Mouse (Mus musculus): ENCODE data around the gene Thbs2.
A peak's percentile ranks its signal among the peaks of the same experiment; 100 is the strongest.

Gene Thbs2

GRCm38 (mm10) chr17:14693994-14694374 is at the start of gene Thbs2:
Thbs2 (minus strand) TSS chr17:14694235.
- DNase-seq (ENCODE audit: low read depth, low spot score) = peak; percentile 36

GRCm38 (mm10) chr17:14735493-14736004 is 41.5 kb upstream of the Thbs2 start:
- DNase-seq (ENCODE audit: low read depth, low spot score) = no peak

GRCm38 (mm10) chr17:14734380-14734779 is 40.3 kb upstream of the Thbs2 start:
- DNase-seq (ENCODE audit: low read depth, low spot score) = no peak

- DNase-seq (ENCODE audit: low read depth, low spot score) = no peak
Measured at GRCm38 (mm10) chr17:14733941-14734340, 39.9 kb upstream of the Thbs2 start.

DNA sequence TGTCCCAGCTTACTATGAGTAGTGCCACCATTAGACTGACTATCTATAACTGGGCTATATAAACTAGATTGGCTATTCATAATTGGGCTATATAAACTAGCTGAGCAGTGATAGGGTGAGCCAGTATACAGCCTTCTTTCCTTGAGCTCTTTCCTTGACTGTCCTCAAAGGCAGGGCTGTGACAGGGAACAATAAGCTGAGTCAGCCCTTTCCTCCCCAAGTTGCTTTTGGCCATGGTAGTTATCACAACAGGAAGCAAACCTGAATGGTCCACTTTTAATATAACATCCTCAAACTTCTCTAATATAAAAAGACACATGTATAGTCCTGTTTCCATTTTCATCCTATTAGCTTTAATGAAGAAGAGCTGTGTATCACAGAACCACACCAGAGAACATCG is 39.0 kb upstream of the Thbs2 start:
- DNase-seq (ENCODE audit: low read depth, low spot score) = no peak

DNA sequence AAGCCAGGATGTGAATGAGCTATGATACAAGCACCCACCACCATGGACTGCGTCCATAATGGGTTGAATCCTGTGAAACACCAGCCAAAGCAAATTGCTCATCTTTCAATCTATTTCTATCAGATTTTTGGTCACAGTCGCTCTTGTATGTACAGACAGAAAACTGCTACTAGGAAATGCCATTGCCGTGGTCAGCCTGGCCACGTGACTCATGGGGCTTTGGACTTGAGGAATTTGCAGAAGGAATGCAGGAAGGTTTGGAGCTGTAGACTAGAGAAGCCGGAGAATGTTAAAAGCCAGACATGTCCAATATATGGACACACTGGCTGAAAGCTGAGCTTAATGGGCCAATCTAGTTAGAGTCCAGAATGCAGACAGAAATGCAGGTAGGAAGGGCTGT is 36.6 kb upstream of the Thbs2 start:
- no peak for DNase-seq (ENCODE audit: low read depth, low spot score)

GRCm38 (mm10) chr17:14727481-14727880 is 33.4 kb upstream of the Thbs2 start:
- no peak for DNase-seq (ENCODE audit: low read depth, low spot score)

DNA sequence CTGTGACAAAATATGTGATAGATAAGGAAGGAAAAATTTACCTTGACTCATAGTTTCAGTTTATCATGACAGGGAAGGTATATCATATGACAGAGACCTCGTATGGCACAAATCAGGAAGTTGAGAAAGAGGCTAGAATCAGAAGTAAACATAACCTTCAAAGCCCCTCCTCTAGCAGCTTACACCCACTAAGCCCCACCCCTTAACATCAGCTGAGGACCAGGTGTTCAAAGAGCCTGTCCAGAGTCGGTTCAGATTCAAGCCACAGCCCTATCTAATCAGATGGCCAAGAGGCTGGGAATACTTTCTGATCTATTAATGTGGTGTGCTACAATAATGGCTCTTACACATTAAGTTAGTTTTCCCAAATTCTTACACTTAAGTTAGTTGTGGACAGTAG is 30.8 kb upstream of the Thbs2 start:
- DNase-seq (ENCODE audit: low read depth, low spot score) = no peak

DNA sequence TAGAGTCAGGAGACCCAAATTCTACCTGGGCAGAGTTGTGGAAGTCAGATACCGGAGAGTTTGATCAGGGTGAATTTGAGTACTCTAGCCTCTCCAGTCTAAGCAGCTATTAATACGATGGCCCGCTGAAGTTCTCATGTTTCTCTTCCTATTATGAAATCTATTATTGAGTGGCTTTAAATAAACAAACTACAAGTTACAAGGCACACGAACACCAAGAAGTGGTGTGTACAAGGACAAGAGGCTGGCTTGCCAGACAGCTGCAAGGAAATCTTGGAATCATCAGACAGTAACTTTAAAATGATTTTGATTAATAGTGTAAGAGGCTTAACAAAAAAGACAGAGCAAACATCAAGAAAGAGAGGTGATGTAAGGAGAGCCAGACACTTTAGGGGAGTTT is 27.3 kb upstream of the Thbs2 start:
- no peak for DNase-seq (ENCODE audit: low read depth, low spot score)

GRCm38 (mm10) chr17:14720912-14721311 is 26.9 kb upstream of the Thbs2 start:
- DNase-seq (ENCODE audit: low read depth, low spot score) = no peak

DNA sequence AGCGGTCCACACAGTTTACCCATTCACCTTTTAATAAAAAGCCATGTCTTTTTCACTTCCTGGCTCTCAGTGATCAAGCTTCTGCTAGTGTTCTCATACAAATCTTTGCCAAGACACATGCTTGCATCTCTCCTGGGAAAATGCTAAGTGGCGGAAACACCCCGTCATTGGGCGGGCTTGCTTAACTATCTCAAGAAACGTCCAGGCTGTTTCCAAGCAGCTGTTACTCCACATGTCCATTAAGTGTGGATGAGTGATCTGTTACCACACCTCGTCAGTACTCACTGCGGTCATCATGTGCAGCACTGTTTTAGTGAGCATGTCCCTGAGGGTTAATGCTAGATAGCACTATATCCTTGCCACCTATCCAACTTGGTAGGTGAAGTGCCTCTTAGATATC is 26.2 kb upstream of the Thbs2 start:
- no peak for DNase-seq (ENCODE audit: low read depth, low spot score)

GRCm38 (mm10) chr17:14718801-14719200 is 24.8 kb upstream of the Thbs2 start:
- no peak for DNase-seq (ENCODE audit: low read depth, low spot score)

- no peak for DNase-seq (ENCODE audit: low read depth, low spot score)
Measured at GRCm38 (mm10) chr17:14714782-14715181, 20.7 kb upstream of the Thbs2 start.

GRCm38 (mm10) chr17:14714374-14714773 is 20.3 kb upstream of the Thbs2 start:
- DNase-seq (ENCODE audit: low read depth, low spot score) = no peak

- DNase-seq (ENCODE audit: low read depth, low spot score) = no peak
Measured at GRCm38 (mm10) chr17:14711784-14712183, 17.7 kb upstream of the Thbs2 start.

DNA sequence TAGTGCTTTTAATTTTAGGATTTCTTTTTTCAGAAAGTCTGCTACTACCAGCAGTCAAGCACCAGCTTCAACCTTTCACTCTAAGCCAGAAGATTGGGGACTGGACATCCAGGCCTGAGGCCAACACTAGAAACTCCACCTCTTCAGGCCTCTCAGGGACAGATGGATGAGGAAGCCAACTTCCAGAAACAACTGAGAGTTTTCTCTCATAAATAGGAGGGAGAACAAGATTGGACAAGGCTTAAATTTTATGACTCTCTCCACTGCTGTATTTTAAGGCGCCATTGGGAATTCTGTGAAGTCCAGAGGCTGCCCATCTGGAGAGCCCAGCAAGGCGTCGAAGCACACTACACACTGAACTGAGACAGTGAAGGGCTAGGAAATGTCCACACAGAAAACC is 17.0 kb upstream of the Thbs2 start:
- DNase-seq (ENCODE audit: low read depth, low spot score) = no peak

- DNase-seq (ENCODE audit: low read depth, low spot score) = no peak
Measured at GRCm38 (mm10) chr17:14706066-14706465, 12.0 kb upstream of the Thbs2 start.

DNA sequence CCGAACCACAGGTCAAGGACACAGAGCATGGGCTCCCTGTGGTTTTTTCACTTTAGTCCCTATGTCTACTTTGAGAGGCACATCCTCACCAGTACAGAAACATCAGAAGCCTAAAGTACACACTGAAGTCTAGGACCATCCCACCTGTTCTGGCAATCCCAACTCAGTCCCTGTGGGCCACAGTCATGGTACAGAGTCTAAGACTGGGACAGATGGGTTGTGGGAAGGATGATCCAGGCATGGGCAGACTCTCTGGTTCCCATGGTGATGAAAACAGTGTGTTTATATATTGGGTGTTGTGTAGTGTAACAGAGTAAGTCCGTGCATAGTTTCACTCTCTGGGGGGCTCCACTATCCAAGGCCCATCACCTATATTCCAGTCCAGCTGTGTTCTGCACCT is 11.4 kb upstream of the Thbs2 start:
- DNase-seq (ENCODE audit: low read depth, low spot score) = no peak

GRCm38 (mm10) chr17:14703771-14704170 is 9.7 kb upstream of the Thbs2 start:
- no peak for DNase-seq (ENCODE audit: low read depth, low spot score)

GRCm38 (mm10) chr17:14703268-14703667 is 9.2 kb upstream of the Thbs2 start:
- no peak for DNase-seq (ENCODE audit: low read depth, low spot score)

DNA sequence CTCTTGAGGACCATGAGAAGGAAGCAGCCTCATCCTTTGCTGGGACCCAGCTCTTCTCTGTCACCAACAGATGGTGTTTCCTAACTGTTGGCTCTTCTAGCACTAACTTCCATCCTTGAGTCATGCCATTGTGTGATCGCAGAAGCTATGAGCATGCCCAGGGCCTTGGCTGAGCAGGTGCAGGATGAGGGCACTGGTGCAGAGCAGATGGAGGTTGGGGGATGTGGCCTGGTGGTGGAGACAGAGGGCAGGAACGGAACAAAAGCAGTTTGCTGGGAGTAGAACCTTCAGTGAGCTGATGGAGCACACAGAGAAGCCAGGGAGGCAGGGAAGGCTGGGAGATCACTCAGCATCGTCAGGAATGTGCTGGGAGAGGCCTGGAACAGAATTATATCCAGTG is 8.7 kb upstream of the Thbs2 start:
- no peak for DNase-seq (ENCODE audit: low read depth, low spot score)

DNA sequence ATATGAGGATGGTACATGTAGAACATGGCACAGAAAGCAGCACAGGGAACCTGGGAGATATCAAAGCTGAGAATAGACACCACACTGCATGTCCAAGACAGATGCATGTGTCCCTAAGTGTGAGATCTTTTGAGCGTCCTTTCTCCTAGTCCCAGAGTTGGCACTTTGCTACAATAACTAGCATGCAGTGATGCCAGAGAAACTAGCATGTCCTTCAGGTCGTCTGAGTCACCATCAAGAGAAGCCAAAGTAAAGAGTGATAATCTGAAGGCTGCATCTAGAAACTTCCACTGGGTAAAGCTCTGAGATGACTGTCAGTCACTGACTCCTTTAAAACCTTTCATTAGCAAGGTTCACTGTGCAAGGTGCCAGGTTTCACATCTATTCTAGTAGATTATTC is 7.9 kb upstream of the Thbs2 start:
- DNase-seq (ENCODE audit: low read depth, low spot score) = no peak

DNA sequence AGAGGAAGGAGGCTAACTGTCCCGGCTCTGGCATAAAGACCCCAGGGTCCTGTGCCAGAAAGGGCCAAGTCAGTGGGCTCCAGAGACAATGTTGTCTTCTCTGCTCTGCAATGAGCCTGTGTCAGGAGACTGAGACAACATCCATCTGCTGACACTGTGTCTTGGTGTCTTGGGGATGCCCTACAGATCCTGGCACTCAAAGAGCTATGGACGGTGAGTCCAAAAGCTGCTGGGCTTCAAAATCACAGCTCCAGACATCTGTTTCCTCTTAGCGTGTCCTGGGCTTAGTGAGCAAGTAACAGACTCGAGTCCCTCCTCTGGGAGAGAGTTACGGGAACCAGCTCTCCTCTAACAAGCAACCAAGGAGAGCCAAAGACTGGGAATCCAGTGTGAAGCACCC is 6.2 kb upstream of the Thbs2 start:
- DNase-seq (ENCODE audit: low read depth, low spot score) = no peak

- DNase-seq (ENCODE audit: low read depth, low spot score) = no peak
Measured at GRCm38 (mm10) chr17:14698188-14698587, 4.2 kb upstream of the Thbs2 start.

GRCm38 (mm10) chr17:14697096-14697495 is 3.1 kb upstream of the Thbs2 start:
- DNase-seq (ENCODE audit: low read depth, low spot score) = no peak
